Mouse (Mus musculus): ENCODE results near the gene Nox1.

- TF ChIP-seq CTCF (conservative IDR thresholded peaks at IDR 0.05; ENCODE audit: insufficient read depth, insufficient read length, low read depth, low read length) (no peak), POLR2A (IDR thresholded peaks at IDR 0.05; ENCODE audit: low read depth, low read length) (no peak)
Measured at GRCm38 (mm10) chrX:134221856-134222255, at the start of gene Nox1.
